ENCODE assay signal across 26 mouse cellular contexts in genomic region chr19:11987841-11988240, GRCm38 (mm10). TPM values are rescaled to one million over a fixed set of nuclear protein-coding genes. Genes with fewer than 3 reads are reported as not detected.
DNase-seq lines count a peak whose midpoint lies in the region; ATAC-seq lines count a peak whose summit lies in the region.
"Had no signal": no experiment of that assay in that cellular context is flagged by ENCODE, and none has a peak within 500 bp of the region (broad histone marks: within the 10 kb centered on the region; RNA-seq: fewer than 3 reads in every experiment).

No protein-coding gene starts in this region.

- WGBS in heart, embryonic 10.5 days, result 87% methylated on average over 3 of the region's 3 CpGs
- 94% methylated on average over 3 of the region's 3 CpGs for WGBS in midbrain, embryonic 11.5 days
- WGBS in midbrain, embryonic 13.5 days, result 90% methylated on average over 3 of the region's 3 CpGs

- H3K4me1 ChIP-seq in heart, embryonic 10.5 days, result no peaks in the 10 kb centered on the region
- no peaks in the 10 kb centered on the region for H3K4me1 ChIP-seq in midbrain, embryonic 11.5 days (ENCODE audit: control insufficient read depth, insufficient read depth, low read length)
- H3K4me1 ChIP-seq in midbrain, embryonic 13.5 days (replicated peaks), result no peaks in the 10 kb centered on the region
- H3K4me1 ChIP-seq: embryonic facial prominence, embryonic 13.5 days; embryonic facial prominence, embryonic 15.5 days; forebrain, embryonic 10.5 days; forebrain, embryonic 12.5 days had no signal

- no peaks in the 10 kb centered on the region for H3K27me3 ChIP-seq in heart, embryonic 10.5 days (ENCODE audit: insufficient read depth, poor library complexity, severe bottlenecking)
- no peaks in the 10 kb centered on the region for H3K27me3 ChIP-seq in midbrain, embryonic 11.5 days (ENCODE audit: control insufficient read depth, insufficient read depth, low read length)
- no peaks in the 10 kb centered on the region for H3K27me3 ChIP-seq in midbrain, embryonic 13.5 days
- H3K27me3 ChIP-seq: embryonic facial prominence, embryonic 13.5 days; embryonic facial prominence, embryonic 15.5 days; forebrain, embryonic 12.5 days; Patski had no signal

- peaks cover 92% of the 10 kb centered on the region for H3K36me3 ChIP-seq in heart, embryonic 10.5 days
- H3K36me3 ChIP-seq in midbrain, embryonic 11.5 days (ENCODE audit: control insufficient read depth, insufficient read depth, low read length), result peaks cover 23% of the 10 kb centered on the region
- H3K36me3 ChIP-seq in midbrain, embryonic 13.5 days, result peaks cover 91% of the 10 kb centered on the region

- H3K4me2 ChIP-seq in midbrain, embryonic 11.5 days, result no peak overlapping the region
- H3K4me2 ChIP-seq in midbrain, embryonic 13.5 days (replicated peaks), result no peak overlapping the region
- H3K4me2 ChIP-seq: embryonic facial prominence, embryonic 13.5 days; embryonic facial prominence, embryonic 15.5 days; forebrain, embryonic 12.5 days had no signal

- no peak overlapping the region for H3K4me3 ChIP-seq in heart, embryonic 10.5 days
- no peak overlapping the region for H3K4me3 ChIP-seq in midbrain, embryonic 11.5 days (ENCODE audit: low read depth, low read length)
- no peak overlapping the region for H3K4me3 ChIP-seq in midbrain, embryonic 13.5 days (replicated peaks)
- H3K4me3 ChIP-seq: embryonic facial prominence, embryonic 13.5 days; embryonic facial prominence, embryonic 15.5 days; erythroblast, embryonic 14.5 days; forebrain, embryonic 10.5 days; forebrain, embryonic 12.5 days had no signal

- ATAC-seq in midbrain, embryonic 11.5 days (ENCODE audit: low FRiP score), result no peak
- no peak for ATAC-seq in midbrain, embryonic 13.5 days
- ATAC-seq: activated CD4-positive, CD25-positive, alpha-beta regulatory T cell, adult 4 months; CD4-positive, CD25-positive, alpha-beta regulatory T cell, adult 4 months; forebrain, embryonic 14.5 days; forebrain, embryonic 16.5 days; Patski had no signal

- H3K27ac ChIP-seq in heart, embryonic 10.5 days, result no peak overlapping the region
- no peak overlapping the region for H3K27ac ChIP-seq in midbrain, embryonic 11.5 days (ENCODE audit: low read depth, low read length)
- H3K27ac ChIP-seq in midbrain, embryonic 13.5 days, result no peak overlapping the region
- H3K27ac ChIP-seq: embryonic facial prominence, embryonic 13.5 days; embryonic facial prominence, embryonic 15.5 days; forebrain, embryonic 10.5 days; forebrain, embryonic 12.5 days had no signal

- DNase-seq in heart, adult 11 months, result peak; percentile 51
- no peak for DNase-seq in heart, embryonic 10.5 days (ENCODE audit: low spot score)
- peak; percentile 67 for DNase-seq in midbrain, embryonic 11.5 days (ENCODE audit: low spot score, missing footprints)
- no peak for DNase-seq in kidney, postnatal 36 days
- DNase-seq: adrenal gland, adult 8-10 months; adrenal gland, postnatal 14 days; adrenal gland, postnatal 36 days; B cell, adult 2 months; cerebellum, adult 11-12 months; cerebellum, adult 2 months; cerebellum, adult 9-10 months; cerebellum, postnatal 10 days; cerebellum, postnatal 36 days; embryo, embryonic 11 days had no signal

- no peak overlapping the region for H3K9ac ChIP-seq in midbrain, embryonic 11.5 days (ENCODE audit: low read length)
- H3K9ac ChIP-seq in midbrain, embryonic 13.5 days (replicated peaks), result no peak overlapping the region
- H3K9ac ChIP-seq: embryonic facial prominence, embryonic 13.5 days; embryonic facial prominence, embryonic 15.5 days; forebrain, embryonic 12.5 days had no signal

- H3K9me3 ChIP-seq in heart, embryonic 10.5 days, result no peaks in the 10 kb centered on the region
- no peaks in the 10 kb centered on the region for H3K9me3 ChIP-seq in midbrain, embryonic 11.5 days (ENCODE audit: control insufficient read depth, low read length)
- no peaks in the 10 kb centered on the region for H3K9me3 ChIP-seq in midbrain, embryonic 13.5 days
- H3K9me3 ChIP-seq: embryonic facial prominence, embryonic 13.5 days; embryonic facial prominence, embryonic 15.5 days; forebrain, embryonic 10.5 days; forebrain, embryonic 12.5 days had no signal

RNA-seq across cellular contexts. Expression of gene Osbp, which starts 22.1 kb away (rescaled TPM):
- polyA plus RNA-seq in heart, embryonic 10.5 days (2016; fragmentation: Nextera tagmentation; extraction: Ambion mirVana), result 4.7 and 5.8 TPM in 2 replicates
- 5.3 and 6.0 TPM in 2 replicates for polyA plus RNA-seq in midbrain, embryonic 11.5 days (2014; fragmentation: Nextera tagmentation; extraction: Ambion mirVana)
- 3.9 and 4.1 TPM in 2 replicates for polyA plus RNA-seq in midbrain, embryonic 13.5 days (2015; fragmentation: Nextera tagmentation; extraction: Ambion mirVana)

RNA-seq across cellular contexts. Expression of gene Olfr1423, which starts 53.3 kb away (rescaled TPM):
- polyA plus RNA-seq in heart, embryonic 10.5 days (2016; fragmentation: Nextera tagmentation; extraction: Ambion mirVana), result 0.05 TPM in 1 of 2 replicates, not detected in the other
- polyA plus RNA-seq in midbrain, embryonic 11.5 days (2014; fragmentation: Nextera tagmentation; extraction: Ambion mirVana), result 0.03 TPM in 1 of 2 replicates, not detected in the other
- polyA plus RNA-seq in midbrain, embryonic 13.5 days (2015; fragmentation: Nextera tagmentation; extraction: Ambion mirVana), result not detected in 2 replicates
- polyA plus RNA-seq: cerebellum, adult 2 months; embryonic facial prominence, embryonic 11.5 days; embryonic facial prominence, embryonic 13.5 days; embryonic facial prominence, embryonic 15.5 days; erythroblast, embryonic 14.5 days; forebrain, embryonic 14.5 days; forebrain, embryonic 16.5 days; Patski had no signal

Comparison
In these comparisons a context has a peak if more than half of its experiments do, and no peak if none do; other contexts are left out.
1. DNase-seq: peak in heart, adult 11 months (single experiment) and midbrain, embryonic 11.5 days (single experiment); none in heart, embryonic 10.5 days (single experiment) and kidney, postnatal 36 days (0 of 2).